Mouse (Mus musculus) layer of hippocampus, postnatal 10 days (tissue): ENCODE measurements around the gene Notum. TPM values are rescaled to one million over a fixed set of nuclear protein-coding genes. Genes with fewer than 3 reads are reported as not detected.

Source experiments
- DNase-seq, 2 experiments: peaks; one replicate each; pipeline ENCODE4 v3.0.0; 2021; ENCODE audit warnings: low spot score in 2 of 2
- microRNA-seq, 2 experiments: library from miRNA; unstranded; fragments of <30 nt; microRNA quantifications; one replicate each; pipeline ENCODE4 v1.2.0; 2021
- total RNA-seq, 2 experiments: library from RNA; stranded (reverse); gene quantifications; 2 replicates each; pipeline ENCODE4 v1.2.3; 2021

The Notum gene
- total RNA-seq, 2 experiments from 2014 or later, result 5.8 to 7.4 TPM

DNA sequence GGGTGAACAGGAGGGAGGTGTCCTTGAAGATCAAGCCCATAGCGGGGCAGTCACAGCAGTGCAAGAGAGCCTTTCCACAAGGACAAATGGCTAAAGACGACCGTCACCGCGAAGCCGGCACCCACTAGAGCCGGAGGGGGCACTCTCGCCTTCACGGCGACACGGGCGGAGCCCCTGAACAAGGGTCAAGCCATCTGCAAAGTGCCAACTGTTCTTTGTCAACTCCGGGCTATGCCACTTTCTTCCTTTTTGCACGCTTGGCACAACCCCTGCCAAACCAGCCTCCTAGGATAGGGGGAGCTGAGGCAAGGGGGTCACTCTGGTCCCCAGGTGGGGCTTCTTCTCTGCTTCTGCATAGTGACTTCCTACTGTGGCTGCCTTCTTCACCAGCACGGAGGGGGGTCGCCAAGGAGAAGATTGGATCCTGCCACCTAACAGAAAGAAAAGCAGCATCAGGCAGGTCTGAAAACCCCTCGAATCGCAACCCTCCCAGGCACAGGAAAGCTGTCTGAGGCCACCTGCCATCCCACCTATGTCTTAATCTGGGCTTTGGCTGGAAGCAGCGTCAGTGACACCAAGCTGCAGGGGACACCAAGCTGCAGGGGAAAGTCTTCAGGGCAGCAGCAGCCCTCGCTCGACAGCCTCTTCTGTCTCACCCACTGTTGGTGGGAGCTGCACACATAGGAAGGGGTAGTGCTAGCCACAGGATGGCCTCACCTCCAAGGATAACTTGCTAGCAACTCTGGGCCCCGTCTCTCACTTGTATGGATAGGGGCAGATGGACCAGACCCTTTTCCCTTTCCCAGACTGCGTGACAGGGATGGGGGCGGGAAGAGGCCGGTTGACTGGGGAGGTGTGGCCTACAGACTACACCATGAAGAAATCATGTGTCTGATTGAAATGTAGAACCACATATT lies 42.1 kb downstream of the Notum start:
- DNase-seq, result peak in 1 of 2 experiments; percentile 13

- DNase-seq, result peak; percentile 88 to 92
Observed at GRCm38 (mm10) chr11:120617519-120618112, 43.4 kb downstream of the Notum start, which contains the start of gene Pcyt2. Gene Pcyt2, minus strand, starts transcription at chr11:120617936.

GRCm38 (mm10) chr11:120616617-120617294 lies 44.2 kb downstream of the Notum start:
- DNase-seq, result peak in 1 of 2 experiments; percentile 11

- peak in 1 of 2 experiments; percentile 12 for DNase-seq
Observed at GRCm38 (mm10) chr11:120615606-120616203, 45.3 kb downstream of the Notum start.

- no peak for DNase-seq
Observed at GRCm38 (mm10) chr11:120615167-120615566, 45.8 kb downstream of the Notum start.

- DNase-seq, result no peak
Observed at GRCm38 (mm10) chr11:120613976-120614375, 47.0 kb downstream of the Notum start.

GRCm38 (mm10) chr11:120613481-120613972 lies 47.4 kb downstream of the Notum start:
- DNase-seq, result no peak

- peak; percentile 82 to 83 for DNase-seq
Observed at GRCm38 (mm10) chr11:120612763-120613162, 48.2 kb downstream of the Notum start.

- DNase-seq, result no peak
Observed at GRCm38 (mm10) chr11:120610477-120611046, 50.4 kb downstream of the Notum start.

- DNase-seq, result no peak
Observed at GRCm38 (mm10) chr11:120609250-120609649, 51.7 kb downstream of the Notum start.

- no peak for DNase-seq
Observed at GRCm38 (mm10) chr11:120608241-120609034, 52.5 kb downstream of the Notum start, which contains the start of gene Npb. Gene Npb, plus strand, starts transcription at chr11:120608477.

DNA sequence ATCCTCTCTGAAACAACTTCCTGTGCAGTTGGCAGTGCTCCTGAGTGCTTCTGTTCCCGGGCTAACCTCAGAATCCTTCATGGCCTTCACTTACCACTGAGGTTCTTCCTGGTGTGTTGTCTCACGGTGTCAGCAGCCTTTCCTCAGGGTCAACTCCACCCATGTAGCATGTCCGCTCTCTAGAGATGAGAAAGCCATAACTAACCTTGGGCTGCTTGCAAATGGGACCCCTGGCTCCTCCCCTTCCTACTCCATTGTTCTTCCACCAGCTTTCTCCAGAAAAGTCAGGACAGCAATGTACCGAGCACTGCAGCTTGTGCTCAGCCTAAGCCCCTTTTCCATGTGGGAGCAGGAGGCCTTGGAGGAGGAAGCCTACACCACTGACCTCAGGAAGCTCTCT lies 54.2 kb downstream of the Notum start:
- DNase-seq, result no peak

GRCm38 (mm10) chr11:120605667-120606066 lies 55.3 kb downstream of the Notum start:
- DNase-seq, result no peak

Small RNA genes lying within 50 kb of the gene (microRNA-seq; reads per million reads assigned to microRNA genes)
- gene Mir6936, result 0.98 to 2.2 reads per million in 2 experiments

Other genes with a start within 250 kb of the Notum start
- 10 to 100 TPM; 71.2 to 71.4 TPM for gene Nploc4, start 223.5 kb downstream of the Notum start, total RNA-seq
- 10 to 100 TPM in 1 of 2 experiments, not detected in 1; 12.5 TPM for gene Tspan10, start 218.5 kb downstream of the Notum start, total RNA-seq
- under 1 TPM; 0.20 to 0.41 TPM for gene Pde6g, start 207.7 kb downstream of the Notum start, total RNA-seq
- 10 to 100 TPM; 10.4 to 10.5 TPM for gene Oxld1, start 203.1 kb downstream of the Notum start, total RNA-seq
- 10 to 100 TPM; 26.5 to 27.8 TPM for gene Ccdc137, start 203.1 kb downstream of the Notum start, total RNA-seq
- gene Arl16, start 193.6 kb downstream of the Notum start, total RNA-seq, result 10 to 100 TPM; 57.9 to 61.5 TPM
- 10 to 100 TPM; 76.4 to 82.3 TPM for gene Mrpl12, start 176.6 kb downstream of the Notum start, total RNA-seq
- 10 to 100 TPM; 24.5 to 25.8 TPM for gene Slc25a10, start 169.3 kb downstream of the Notum start, total RNA-seq
- gene Gcgr, start 130.5 kb downstream of the Notum start, total RNA-seq, result under 1 TPM in 1 of 2 experiments, not detected in 1; 0.18 TPM
- gene Mcrip1, start 111.4 kb downstream of the Notum start, total RNA-seq, result 100 to 1,000 TPM in 1 of 2 experiments, 10 to 100 TPM in 1; 95.4 to 107 TPM
- gene Ppp1r27, start 110.0 kb downstream of the Notum start, total RNA-seq, result not detected
- gene P4hb, start 87.9 kb downstream of the Notum start, total RNA-seq, result 100 to 1,000 TPM; 153 to 161 TPM
- 100 to 1,000 TPM; 344 to 379 TPM for gene Arhgdia, start 79.6 kb downstream of the Notum start, total RNA-seq
- gene Alyref, start 62.8 kb downstream of the Notum start, total RNA-seq, result 10 to 100 TPM; 79.8 to 91.3 TPM
- gene Anapc11, start 62.8 kb downstream of the Notum start, total RNA-seq, result 100 to 1,000 TPM in 1 of 2 experiments, 10 to 100 TPM in 1; 93.5 to 107 TPM
- 1 to 10 TPM; 2.2 to 2.4 TPM for gene Npb, start 52.7 kb downstream of the Notum start, total RNA-seq
- gene Pcyt2, start 43.2 kb downstream of the Notum start, total RNA-seq, result 100 to 1,000 TPM; 132 to 145 TPM
- 10 to 100 TPM; 33.5 to 39.7 TPM for gene Sirt7, start 35.9 kb downstream of the Notum start, total RNA-seq
- gene Mafg, start 27.6 kb downstream of the Notum start, total RNA-seq, result 10 to 100 TPM; 79.3 to 86.7 TPM
- 1 to 10 TPM; 3.5 to 5.3 TPM for gene Pycr1, start 17.4 kb downstream of the Notum start, total RNA-seq
- gene Myadml2, start 13.0 kb downstream of the Notum start, total RNA-seq, result 1 to 10 TPM; 1.1 to 2.1 TPM
- gene Aspscr1, start 11.8 kb upstream of the Notum start, total RNA-seq, result 10 to 100 TPM; 55.5 to 62.5 TPM
- 10 to 100 TPM; 30.1 to 32.0 TPM for gene Cenpx, start 52.6 kb upstream of the Notum start, total RNA-seq
- 10 to 100 TPM; 61.1 to 71.1 TPM for gene Lrrc45, start 52.8 kb upstream of the Notum start, total RNA-seq
- 100 to 1,000 TPM; 247 to 249 TPM for gene Rac3, start 60.3 kb upstream of the Notum start, total RNA-seq
- gene Dcxr, start 66.1 kb upstream of the Notum start, total RNA-seq, result 10 to 100 TPM in 1 of 2 experiments, 1 to 10 TPM in 1; 7.8 to 10.2 TPM
- gene Cbr2, start 70.9 kb upstream of the Notum start, total RNA-seq, result 1 to 10 TPM; 2.6 to 2.8 TPM
- 10 to 100 TPM; 18.7 to 22.2 TPM for gene Hmga1b, start 101.6 kb upstream of the Notum start, total RNA-seq
- gene Rfng, start 123.0 kb upstream of the Notum start, total RNA-seq, result 10 to 100 TPM; 89.5 to 91.8 TPM
- gene Gps1, start 123.1 kb upstream of the Notum start, total RNA-seq, result 100 to 1,000 TPM; 136 to 144 TPM
- gene Dus1l, start 135.2 kb upstream of the Notum start, total RNA-seq, result 10 to 100 TPM; 42.3 to 44.5 TPM
- gene Fasn, start 163.4 kb upstream of the Notum start, total RNA-seq, result 100 to 1,000 TPM; 286 to 320 TPM